Mouse (Mus musculus) c-Kit-positive CD71-positive TER-119-negative erythroid progenitor cells, embryonic 14.5 days (primary cell): ENCODE measurements around the gene Cyp1b1.

Experiments used
- DNase-seq: peaks from one replicate; pipeline ENCODE4 v3.0.0-alpha.2; 2013; ENCODE audit warnings: low read depth

Gene Cyp1b1

GRCm38 (mm10) chr17:79714931-79715637 lies at the start of gene Cyp1b1:
TSS of gene Cyp1b1 (minus strand) at chr17:79715061.
- DNase-seq, result no peak

- DNase-seq, result no peak
Measured at GRCm38 (mm10) chr17:79761841-79762240, 47.0 kb upstream of the Cyp1b1 start.

- no peak for DNase-seq
Measured at GRCm38 (mm10) chr17:79753831-79754230, 39.0 kb upstream of the Cyp1b1 start.

- DNase-seq, result peak; percentile 1
Measured at GRCm38 (mm10) chr17:79752836-79753235, 38.0 kb upstream of the Cyp1b1 start.

GRCm38 (mm10) chr17:79751661-79752191 lies 36.9 kb upstream of the Cyp1b1 start:
- no peak for DNase-seq

- no peak for DNase-seq
Measured at GRCm38 (mm10) chr17:79749647-79750046, 34.8 kb upstream of the Cyp1b1 start.

GRCm38 (mm10) chr17:79746954-79747353 lies 32.1 kb upstream of the Cyp1b1 start:
- no peak for DNase-seq

- no peak for DNase-seq
Measured at GRCm38 (mm10) chr17:79746146-79746591, 31.3 kb upstream of the Cyp1b1 start.

- no peak for DNase-seq
Measured at GRCm38 (mm10) chr17:79745051-79745731, 30.3 kb upstream of the Cyp1b1 start.

- no peak for DNase-seq
Measured at GRCm38 (mm10) chr17:79743507-79743906, 28.6 kb upstream of the Cyp1b1 start.

GRCm38 (mm10) chr17:79742635-79743034 lies 27.8 kb upstream of the Cyp1b1 start:
- DNase-seq, result no peak

GRCm38 (mm10) chr17:79738847-79739498 lies 24.1 kb upstream of the Cyp1b1 start:
- no peak for DNase-seq

- no peak for DNase-seq
Measured at GRCm38 (mm10) chr17:79737598-79737997, 22.7 kb upstream of the Cyp1b1 start.

GRCm38 (mm10) chr17:79733039-79733438 lies 18.2 kb upstream of the Cyp1b1 start:
- DNase-seq, result no peak

GRCm38 (mm10) chr17:79730988-79731387 lies 16.1 kb upstream of the Cyp1b1 start:
- no peak for DNase-seq

- DNase-seq, result no peak
Measured at GRCm38 (mm10) chr17:79728585-79729503, 14.0 kb upstream of the Cyp1b1 start.

GRCm38 (mm10) chr17:79728053-79728584 lies 13.3 kb upstream of the Cyp1b1 start:
- DNase-seq, result no peak

- no peak for DNase-seq
Measured at GRCm38 (mm10) chr17:79726613-79727012, 11.8 kb upstream of the Cyp1b1 start.

GRCm38 (mm10) chr17:79720681-79721080 lies 5.8 kb upstream of the Cyp1b1 start:
- DNase-seq, result no peak

- DNase-seq, result peak; percentile 38
Measured at GRCm38 (mm10) chr17:79715649-79716143, 835 bp upstream of the Cyp1b1 start.

GRCm38 (mm10) chr17:79714368-79714895 lies 429 bp downstream of the Cyp1b1 start:
- DNase-seq, result no peak
